Mouse (Mus musculus) lung, postnatal 10 days (tissue): ENCODE data around the gene Uba1.
A peak's percentile ranks its signal among the peaks of the same experiment; 100 is the strongest.

ENCODE experiments used
- DNase-seq: peaks from one replicate; pipeline ENCODE4 v3.0.0; 2021

Gene Uba1

GRCm38 (mm10) chrX:20730048-20730447, 71.9 kb downstream of the Uba1 start:
- peak; percentile 25 for DNase-seq
